Mouse (Mus musculus): Measurements from ENCODE around the gene Yipf6.

DNA sequence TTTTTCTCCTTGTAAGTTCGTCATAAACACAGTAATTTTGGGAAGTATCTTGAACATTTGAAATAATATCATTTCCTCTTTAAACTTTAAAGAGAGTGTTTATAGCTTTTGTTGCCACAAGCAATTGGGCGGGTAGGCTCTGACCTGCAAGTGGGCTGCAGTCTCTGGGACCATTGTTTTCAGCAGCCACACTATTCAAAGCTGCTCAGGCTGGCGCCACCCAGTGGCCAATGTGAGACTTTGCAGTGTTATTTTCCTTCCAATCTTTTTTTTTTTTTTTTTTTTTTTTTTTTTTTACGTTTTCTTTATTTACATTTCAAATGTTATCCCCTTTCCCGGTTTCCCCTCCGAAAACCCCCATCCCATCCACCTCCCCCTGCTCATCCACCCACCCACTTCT, 17.8 kb downstream of the Yipf6 start:
- TF ChIP-seq MYOD1 (IDR thresholded peaks at IDR 0.05; ENCODE audit: control insufficient read depth in 1 of 3, insufficient read length in 2 of 3, low read depth in 2 of 3) (no peak), POLR2A (IDR thresholded peaks at IDR 0.05; ENCODE audit: insufficient read length, low read depth) (no peak), USF1 (IDR thresholded peaks at IDR 0.05; ENCODE audit: low read depth) (no peak), CEBPB (IDR thresholded peaks at IDR 0.05; ENCODE audit: insufficient read depth, poor library complexity, severe bottlenecking) (no peak)

Data from myocyte (in vitro differentiated cells).